Comparison of ENCODE assay signal across 8 mouse cellular contexts in the genomic region with DNA sequence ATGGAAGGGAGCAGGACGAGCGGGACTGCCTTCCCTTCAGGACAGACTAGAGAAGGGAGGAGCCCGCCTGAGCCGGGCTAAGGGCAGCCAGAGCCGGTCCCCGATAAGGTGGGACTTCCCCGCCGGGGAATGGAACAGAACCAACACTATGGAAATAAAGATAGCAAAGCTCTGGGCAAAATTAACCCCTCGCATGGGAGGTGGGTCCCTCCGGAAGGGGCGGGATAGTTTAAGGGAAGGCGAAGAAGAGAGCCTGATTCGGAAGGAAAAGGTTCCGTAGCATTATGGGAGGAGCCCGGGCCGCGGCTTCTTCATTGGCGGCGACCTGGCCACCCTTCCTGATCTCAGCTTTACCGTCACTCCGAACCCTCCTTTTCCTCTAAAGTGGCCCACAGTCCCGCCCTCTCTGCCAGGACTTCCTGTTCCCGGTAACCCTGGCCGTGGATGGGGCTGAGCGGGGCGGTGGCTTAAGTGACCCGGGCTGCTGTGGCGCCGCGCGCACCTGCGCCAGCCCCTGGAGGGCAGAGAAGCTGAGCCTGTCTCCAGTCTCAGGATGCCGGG. TPM values are rescaled to one million over a fixed set of nuclear protein-coding genes. Genes with fewer than 3 reads are reported as not detected.
DNase-seq lines count a peak whose midpoint lies in the region; ATAC-seq and TF ChIP-seq lines count a peak whose summit lies in the region.

A gene (plus strand): TSS at position 378 of the 561 bp plus-strand sequence.

- peak within 1 kb of the TSS; percentile 92 for H3K4me2 ChIP-seq in embryonic facial prominence, embryonic 14.5 days (ENCODE audit: low read depth, low read length)
- H3K4me2 ChIP-seq in limb, embryonic 13.5 days (replicated peaks) = peak within 1 kb of the TSS; percentile 99
- peak within 1 kb of the TSS; percentile 95 for H3K4me2 ChIP-seq in midbrain, embryonic 16.5 days (ENCODE audit: low read length)

- peaks cover 46% of the 10 kb centered on the region for H3K36me3 ChIP-seq in embryonic facial prominence, embryonic 14.5 days (ENCODE audit: control insufficient read depth, insufficient read depth, low read length)
- H3K36me3 ChIP-seq in heart, adult 2 months (ENCODE audit: control insufficient read depth, insufficient read depth, low read length) = peaks cover 4% of the 10 kb centered on the region; the same call in 1 of the 2 replicates
- peaks cover 50% of the 10 kb centered on the region for H3K36me3 ChIP-seq in limb, embryonic 13.5 days
- H3K36me3 ChIP-seq in midbrain, embryonic 16.5 days (ENCODE audit: control insufficient read depth, insufficient read depth, low read length) = peaks cover 18% of the 10 kb centered on the region

- TF ChIP-seq POLR2A in heart, adult 2 months (IDR thresholded peaks at IDR 0.05; ENCODE audit: insufficient read depth, low read depth, low read length) = peak; percentile 69; the same call in 1 of the 2 replicates

- H3K4me1 ChIP-seq in embryonic facial prominence, embryonic 14.5 days (ENCODE audit: control insufficient read depth, insufficient read depth, low read length) = peaks cover 13% of the 10 kb centered on the region
- peaks cover 7% of the 10 kb centered on the region for H3K4me1 ChIP-seq in heart, adult 2 months (ENCODE audit: control insufficient read depth, insufficient read depth, low read length)
- peaks cover 29% of the 10 kb centered on the region for H3K4me1 ChIP-seq in limb, embryonic 13.5 days
- peaks cover 26% of the 10 kb centered on the region for H3K4me1 ChIP-seq in midbrain, embryonic 16.5 days (ENCODE audit: control insufficient read depth, insufficient read depth, low read length)

- TF ChIP-seq CTCF in heart, adult 2 months (IDR thresholded peaks at IDR 0.05) = no peak

- peak within 1 kb of the TSS; percentile 96 for H3K27ac ChIP-seq in embryonic facial prominence, embryonic 14.5 days (replicated peaks; ENCODE audit: low read depth, low read length)
- H3K27ac ChIP-seq in heart, adult 2 months = peak within 1 kb of the TSS; percentile 97
- peak within 1 kb of the TSS; percentile 97 for H3K27ac ChIP-seq in limb, embryonic 13.5 days
- H3K27ac ChIP-seq in midbrain, embryonic 16.5 days (ENCODE audit: low read length) = peak within 1 kb of the TSS; percentile 91

- 0 out of 2 replicates have a peak, but pooled peaks have one; percentile 51 for TF ChIP-seq EP300 in heart, adult 2 months (IDR thresholded peaks at IDR 0.05; ENCODE audit: insufficient read depth, low read depth, low read length)

- peak; percentile 96 for DNase-seq in 416B (ENCODE audit: low read depth)
- peak; percentile 74 to 87 for DNase-seq in adrenal gland, postnatal 4 days (ENCODE audit: low spot score in 2 of 2)
- peak; percentile 97 for DNase-seq in embryonic facial prominence, embryonic 14.5 days (ENCODE audit: low spot score)
- peak; percentile 91 to 97 for DNase-seq in heart, adult 2 months
- DNase-seq in kidney, adult 8-10 months = peak; percentile 98
- peak; percentile 95 to 96 for DNase-seq in spleen, postnatal 36 days (ENCODE audit: low spot score in 2 of 2)

- intact Hi-C loops in heart, adult 2 months (cut with DNase I) = loop anchor here (2.0 kb wide), 1 partner anchor 13 kb away; no protein-coding TSS in a partner anchor

- H3K4me3 ChIP-seq in embryonic facial prominence, embryonic 14.5 days (ENCODE audit: low read depth, low read length) = peak within 1 kb of the TSS; percentile 74
- peak within 1 kb of the TSS; percentile 81 for H3K4me3 ChIP-seq in heart, adult 2 months
- H3K4me3 ChIP-seq in limb, embryonic 13.5 days = peak within 1 kb of the TSS; percentile 97
- H3K4me3 ChIP-seq in midbrain, embryonic 16.5 days (ENCODE audit: low read depth, low read length) = peak within 1 kb of the TSS; percentile 91

- peak; percentile 93 for ATAC-seq in embryonic facial prominence, embryonic 14.5 days (ENCODE audit: low read depth)
- peak; percentile 89 for ATAC-seq in limb, embryonic 13.5 days (ENCODE audit: low FRiP score, low read depth)
- peak; percentile 94 for ATAC-seq in midbrain, embryonic 16.5 days

- no peaks in the 10 kb centered on the region for H3K9me3 ChIP-seq in embryonic facial prominence, embryonic 14.5 days (ENCODE audit: control insufficient read depth, low read length)
- H3K9me3 ChIP-seq in limb, embryonic 13.5 days = no peaks in the 10 kb centered on the region
- H3K9me3 ChIP-seq in midbrain, embryonic 16.5 days (replicated peaks; ENCODE audit: control insufficient read depth, low read length, poor library complexity, severe bottlenecking) = no peaks in the 10 kb centered on the region

- peaks cover 3% of the 10 kb centered on the region; the same call in 1 of the 2 replicates for H3K79me2 ChIP-seq in heart, adult 2 months (replicated peaks; ENCODE audit: control insufficient read depth, insufficient read depth, low read length)

- peak within 1 kb of the TSS; percentile 79 for H3K9ac ChIP-seq in embryonic facial prominence, embryonic 14.5 days (ENCODE audit: low read depth, low read length)
- peak within 1 kb of the TSS; percentile 98 for H3K9ac ChIP-seq in heart, adult 2 months (ENCODE audit: low read depth, low read length)
- H3K9ac ChIP-seq in limb, embryonic 13.5 days = peak within 1 kb of the TSS; percentile 89
- H3K9ac ChIP-seq in midbrain, embryonic 16.5 days (ENCODE audit: low read depth, low read length) = peak within 1 kb of the TSS; percentile 86

- H3K27me3 ChIP-seq in embryonic facial prominence, embryonic 14.5 days (replicated peaks; ENCODE audit: control insufficient read depth, insufficient read depth, low read length) = no peaks in the 10 kb centered on the region
- no peaks in the 10 kb centered on the region for H3K27me3 ChIP-seq in heart, adult 2 months (ENCODE audit: control insufficient read depth, insufficient read depth, low read length)
- no peaks in the 10 kb centered on the region for H3K27me3 ChIP-seq in limb, embryonic 13.5 days
- H3K27me3 ChIP-seq in midbrain, embryonic 16.5 days (ENCODE audit: control insufficient read depth, insufficient read depth, low read depth, low read length) = no peaks in the 10 kb centered on the region

- WGBS in embryonic facial prominence, embryonic 14.5 days = under 1% methylated on average over 29 of the region's 33 CpGs
- under 1% methylated on average over 33 of the region's 33 CpGs for WGBS in heart, adult 2 months
- under 1% methylated on average over 33 of the region's 33 CpGs for WGBS in limb, embryonic 13.5 days
- under 1% methylated on average over 33 of the region's 33 CpGs for WGBS in midbrain, embryonic 16.5 days

RNA-seq across cellular contexts. Expression of the gene that starts here (rescaled TPM):
- total RNA-seq in adrenal gland, postnatal 4 days (2021) = 10 to 100 TPM; 35.0 to 40.3 TPM
- 11.7 and 13.7 TPM in 2 replicates for polyA plus RNA-seq in embryonic facial prominence, embryonic 14.5 days (2014; fragmentation: Nextera tagmentation; extraction: Ambion mirVana)
- total RNA-seq in heart, adult 2 months (2021) = 10 to 100 TPM; 27.5 to 30.9 TPM
- 19.7 and 24.3 TPM in 2 replicates for polyA plus RNA-seq in heart, adult 2 months (2012; rRNA removed)
- 22.5 and 23.2 TPM in 2 replicates for polyA plus RNA-seq in limb, embryonic 13.5 days (2015; fragmentation: Nextera tagmentation; extraction: Ambion mirVana)
- 24.6 and 27.2 TPM in 2 replicates for polyA plus RNA-seq in midbrain, embryonic 16.5 days (2015; fragmentation: Nextera tagmentation; extraction: Ambion mirVana)

Comparison
In these comparisons a context has a peak if more than half of its experiments do, and no peak if none do; other contexts are left out.
1. Peak in every context shown above with its lines: DNase-seq, ATAC-seq, H3K4me3 ChIP-seq and H3K27ac ChIP-seq.